Mouse (Mus musculus) embryonic facial prominence, embryonic 12.5 days (tissue): Measurements from ENCODE around the gene She. TPM values are rescaled to one million over a fixed set of nuclear protein-coding genes. Genes with fewer than 3 reads are reported as not detected.
A peak's percentile ranks its signal among the peaks of the same experiment; 100 is the strongest.

ENCODE experiments used
- ATAC-seq: fragments of 200-750 bp; cut with Nextera tagmentation; 2 replicates; pipeline ENCODE4 v1.8.0; 2017; ENCODE audit not compliant: insufficient number of reproducible peaks, insufficient read depth, low FRiP score, low TSS enrichment
- H3K27ac ChIP-seq: fragments of 300-500 bp; sonication (generic); 2 replicates; pipeline ENCODE4 v1.5.1; 2016; ENCODE audit warnings: mild to moderate bottlenecking
- H3K27me3 ChIP-seq: fragments of 300-500 bp; sonication (generic); 2 replicates; pipeline ENCODE4 v1.6.1; 2016; ENCODE audit warnings: mild to moderate bottlenecking, moderate library complexity
- H3K36me3 ChIP-seq: fragments of 300-500 bp; sonication (generic); 2 replicates; pipeline ENCODE4 v1.6.1; 2016; ENCODE audit warnings: mild to moderate bottlenecking
- H3K4me1 ChIP-seq: fragments of 300-500 bp; sonication (generic); 2 replicates; pipeline ENCODE4 v1.6.1; 2016
- H3K4me2 ChIP-seq: fragments of 300-500 bp; sonication (generic); replicated peaks from 2 replicates; pipeline ENCODE4 v1.6.1; 2016; ENCODE audit warnings: mild to moderate bottlenecking, moderate library complexity
- H3K4me3 ChIP-seq: fragments of 300-500 bp; sonication (generic); 2 replicates; pipeline ENCODE4 v1.5.1; 2016; ENCODE audit warnings: mild to moderate bottlenecking
- H3K9ac ChIP-seq: fragments of 300-500 bp; sonication (generic); 2 replicates; pipeline ENCODE4 v1.6.1; 2016; ENCODE audit warnings: mild to moderate bottlenecking, moderate library complexity
- H3K9me3 ChIP-seq: fragments of 300-500 bp; sonication (generic); 2 replicates; pipeline ENCODE4 v1.6.1; 2016; ENCODE audit warnings: mild to moderate bottlenecking, moderate library complexity
- WGBS: fragments of 180-500 bp; shearing (Covaris S2); methylation state at CpG from one replicate; pipeline ENCODE4 v1.1.7; 2016; 5-methylcytosine and 5-hydroxymethylcytosine counted together
- polyA plus RNA-seq: library from polyadenylated mRNA; unstranded; fragments of >200 nt; fragmentation: Nextera tagmentation; extraction: Ambion mirVana; gene quantifications from 2 replicates; pipeline ENCODE4 v1.2.1, GENCODE M21; 2016

The She gene
- polyA plus RNA-seq, 1 experiment from 2014 or later, result 4.8 TPM

DNA sequence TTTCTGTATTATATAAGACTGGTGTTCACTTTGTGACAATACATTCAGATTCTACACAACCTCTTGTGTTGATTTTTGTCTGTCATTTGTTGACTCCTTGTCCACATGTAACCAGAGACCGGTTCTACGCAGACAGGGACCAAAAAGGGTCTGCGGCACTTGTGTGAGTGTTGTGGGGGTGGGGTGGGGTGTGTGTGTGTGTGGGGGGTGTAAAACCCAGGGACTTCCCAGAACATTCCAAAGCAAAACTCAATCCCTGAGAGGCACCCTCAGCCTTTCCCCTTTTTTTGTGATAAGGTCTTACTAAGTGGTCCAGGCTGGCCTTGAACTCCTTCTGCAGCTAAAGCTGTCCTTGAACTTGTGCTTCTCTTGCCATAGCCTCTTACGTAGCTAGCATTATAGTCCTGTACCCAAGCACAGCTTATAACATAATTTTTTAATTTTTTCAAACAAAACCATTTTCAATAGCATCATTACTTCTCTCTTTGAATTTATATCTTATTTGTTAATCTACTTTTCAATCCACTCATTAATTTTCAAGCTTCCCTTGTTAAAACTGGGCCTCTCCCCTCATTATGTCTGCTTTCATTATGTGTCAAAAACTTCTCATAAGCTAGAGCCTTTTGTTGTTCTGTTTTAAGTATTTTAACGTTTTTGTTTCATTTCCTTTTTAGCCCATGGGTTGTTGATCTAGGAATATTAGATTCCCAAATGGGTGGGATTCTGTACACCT lies 30.2 kb upstream of the She start:
- H3K4me3 ChIP-seq, result no peak overlapping the region
- no peak overlapping the region for H3K27ac ChIP-seq
- peaks cover 4% of the 10 kb centered on the region; the same call in 1 of the 2 replicates for H3K4me1 ChIP-seq
- no peak overlapping the region for H3K4me2 ChIP-seq
- no peaks in the 10 kb centered on the region for H3K9me3 ChIP-seq
- 59% methylated on average over 5 of the region's 5 CpGs for WGBS
- no peak overlapping the region for H3K9ac ChIP-seq
- no peak for ATAC-seq
- H3K27me3 ChIP-seq, result no peaks in the 10 kb centered on the region
- H3K36me3 ChIP-seq, result no peaks in the 10 kb centered on the region

DNA sequence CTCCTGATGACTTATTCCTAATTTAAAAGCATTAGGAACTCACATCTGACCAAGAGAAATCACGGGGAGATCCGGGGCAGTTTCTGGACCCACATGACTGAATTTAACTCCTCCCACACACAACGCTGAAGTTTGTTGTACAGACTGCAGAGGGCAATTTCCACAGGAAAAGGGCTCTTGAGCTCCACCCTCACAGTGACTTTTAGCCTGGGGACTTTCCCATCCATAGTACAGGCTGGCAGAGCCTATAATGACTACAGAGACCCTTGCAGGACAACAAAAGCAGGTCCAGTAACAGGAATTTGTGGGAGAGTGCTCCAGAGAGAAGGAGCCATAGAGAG lies 29.7 kb upstream of the She start:
- no peak for ATAC-seq

DNA sequence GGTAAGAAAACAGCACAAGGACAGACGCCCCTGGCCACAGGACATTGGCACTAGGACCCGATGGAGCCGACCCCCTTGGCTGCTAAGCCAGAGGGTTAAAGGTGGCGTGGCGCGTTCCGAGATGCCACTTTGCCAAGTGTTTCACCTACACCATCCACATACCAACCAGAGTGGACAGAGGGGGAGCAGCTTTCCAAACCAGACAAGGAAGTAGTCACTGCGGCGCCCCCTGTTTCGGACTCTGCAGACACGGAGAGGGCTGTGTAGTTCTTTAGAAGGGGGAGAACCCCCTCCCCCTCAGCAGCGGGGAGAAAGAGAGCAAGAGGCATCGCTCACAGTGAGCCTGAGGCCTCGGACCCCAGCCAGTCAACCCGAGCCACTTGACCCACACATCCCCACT lies 28.3 kb upstream of the She start:
- no peak for ATAC-seq
- 66% methylated on average over 15 of the region's 15 CpGs for WGBS
- H3K4me3 ChIP-seq, result no peak overlapping the region
- peaks cover 4% of the 10 kb centered on the region; the same call in 1 of the 2 replicates for H3K4me1 ChIP-seq
- no peak overlapping the region for H3K4me2 ChIP-seq
- no peaks in the 10 kb centered on the region for H3K36me3 ChIP-seq
- no peaks in the 10 kb centered on the region for H3K9me3 ChIP-seq
- no peak overlapping the region for H3K9ac ChIP-seq
- no peaks in the 10 kb centered on the region for H3K27me3 ChIP-seq
- no peak overlapping the region for H3K27ac ChIP-seq

More for the DNA sequence above, 29.7 kb upstream of the She start:
- H3K27ac ChIP-seq, result no peak overlapping the region
- no peak overlapping the region for H3K4me2 ChIP-seq
- H3K4me3 ChIP-seq, result no peak overlapping the region
- WGBS, result 24% methylated on average over 3 of the region's 3 CpGs
- H3K27me3 ChIP-seq, result no peaks in the 10 kb centered on the region
- no peaks in the 10 kb centered on the region for H3K36me3 ChIP-seq
- no peak overlapping the region for H3K9ac ChIP-seq
- H3K4me1 ChIP-seq, result peaks cover 4% of the 10 kb centered on the region; the same call in 1 of the 2 replicates
- no peaks in the 10 kb centered on the region for H3K9me3 ChIP-seq

DNA sequence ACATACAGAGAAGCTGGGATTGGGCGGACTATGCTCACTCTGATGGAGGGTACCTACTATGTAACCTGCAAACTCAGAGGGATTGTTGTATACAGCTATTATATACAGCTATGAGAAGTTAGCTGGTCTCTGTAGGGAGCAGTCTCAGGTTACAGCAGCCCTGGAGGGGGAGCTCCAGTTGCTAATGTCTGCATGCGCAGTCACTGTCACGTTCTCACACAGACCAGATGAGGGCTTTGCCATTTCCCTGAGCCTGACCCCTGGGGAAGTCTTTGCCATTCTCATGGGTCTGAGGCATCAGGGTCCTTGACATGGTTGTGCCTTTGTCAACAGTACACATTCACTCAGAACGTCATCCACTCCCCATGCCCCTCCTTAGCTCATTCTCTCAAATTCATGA lies 26.0 kb upstream of the She start:
- H3K4me2 ChIP-seq, result no peak overlapping the region
- no peak overlapping the region for H3K9ac ChIP-seq
- H3K27me3 ChIP-seq, result no peaks in the 10 kb centered on the region
- WGBS, result 52% methylated on average over 4 of the region's 4 CpGs
- no peaks in the 10 kb centered on the region for H3K9me3 ChIP-seq
- no peaks in the 10 kb centered on the region for H3K36me3 ChIP-seq
- H3K4me3 ChIP-seq, result no peak overlapping the region
- no peak for ATAC-seq
- no peaks in the 10 kb centered on the region for H3K4me1 ChIP-seq
- no peak overlapping the region for H3K27ac ChIP-seq

DNA sequence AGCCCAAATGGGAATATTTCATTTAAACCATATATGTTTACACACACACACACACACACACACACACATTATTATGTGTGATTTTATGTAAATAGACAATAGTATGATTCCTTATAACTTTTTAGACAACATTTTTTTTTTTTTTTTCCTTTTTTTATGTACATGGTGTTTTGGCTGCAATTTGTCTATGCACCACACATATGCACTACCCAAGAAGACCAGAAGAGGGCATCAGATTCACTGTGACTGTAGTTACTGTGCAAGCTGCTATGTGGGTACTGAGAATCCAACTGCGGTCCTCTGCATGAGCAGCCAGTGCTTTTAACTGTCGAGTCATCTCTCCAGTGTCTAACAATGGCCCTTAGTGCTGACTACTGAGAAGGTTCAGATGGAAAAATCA lies 24.4 kb upstream of the She start:
- no peak overlapping the region for H3K4me2 ChIP-seq
- H3K4me3 ChIP-seq, result no peak overlapping the region
- H3K4me1 ChIP-seq, result no peaks in the 10 kb centered on the region
- no peak overlapping the region for H3K27ac ChIP-seq
- H3K9me3 ChIP-seq, result no peaks in the 10 kb centered on the region
- H3K36me3 ChIP-seq, result no peaks in the 10 kb centered on the region
- H3K9ac ChIP-seq, result no peak overlapping the region
- H3K27me3 ChIP-seq, result no peaks in the 10 kb centered on the region
- 95% methylated on average over 2 of the region's 2 CpGs for WGBS
- no peak for ATAC-seq

DNA sequence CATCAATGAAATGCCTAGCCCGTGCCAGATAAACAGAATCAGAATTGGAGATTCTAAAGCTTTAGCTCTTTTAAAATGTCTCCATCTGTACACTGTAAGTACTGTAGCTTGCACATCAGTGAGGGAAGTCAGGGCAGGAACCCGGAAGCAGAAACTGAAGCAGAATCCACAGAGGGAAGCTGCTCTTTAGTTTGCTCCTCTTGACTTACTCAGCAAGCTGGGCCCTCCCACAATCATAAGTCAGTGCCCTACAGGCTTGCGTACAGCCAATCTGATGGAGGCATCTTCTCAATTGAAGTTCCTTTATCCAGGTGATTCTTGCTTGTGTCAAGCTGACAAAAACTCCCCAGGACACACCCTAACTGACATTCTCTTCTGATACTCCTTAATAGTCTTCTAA lies 24.0 kb upstream of the She start:
- no peak overlapping the region for H3K9ac ChIP-seq
- no peak overlapping the region for H3K4me2 ChIP-seq
- H3K9me3 ChIP-seq, result no peaks in the 10 kb centered on the region
- no peak for ATAC-seq
- H3K27me3 ChIP-seq, result 0 out of 2 replicates have a peak, but pooled peaks cover 1% of the 10 kb centered on the region
- H3K27ac ChIP-seq, result no peak overlapping the region
- no peaks in the 10 kb centered on the region for H3K36me3 ChIP-seq
- H3K4me3 ChIP-seq, result no peak overlapping the region
- no peaks in the 10 kb centered on the region for H3K4me1 ChIP-seq
- 87% methylated on average over 3 of the region's 3 CpGs for WGBS

DNA sequence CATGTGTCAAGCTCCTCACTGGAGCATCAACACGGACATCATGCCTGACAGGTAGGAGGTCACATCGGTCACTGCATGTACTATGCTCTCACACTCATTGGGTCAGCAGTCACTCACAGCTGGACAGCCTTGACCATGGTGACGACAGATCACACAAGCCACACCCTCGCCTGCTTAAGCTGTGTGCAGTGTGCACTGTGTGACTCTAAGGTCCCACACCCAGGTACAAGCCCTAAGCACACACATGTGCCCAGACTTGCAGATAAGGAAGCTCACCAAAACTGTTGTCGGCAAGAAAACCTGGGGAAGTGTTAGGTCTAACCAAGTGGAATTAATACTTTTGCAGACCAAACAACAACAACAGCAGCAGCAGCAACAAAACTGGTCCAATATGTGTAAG lies 23.3 kb upstream of the She start:
- no peak overlapping the region for H3K9ac ChIP-seq
- H3K27ac ChIP-seq, result no peak overlapping the region
- no peaks in the 10 kb centered on the region for H3K4me1 ChIP-seq
- H3K9me3 ChIP-seq, result no peaks in the 10 kb centered on the region
- H3K4me2 ChIP-seq, result no peak overlapping the region
- ATAC-seq, result 0 out of 2 replicates have a peak, but pooled peaks have one; percentile 41
- H3K4me3 ChIP-seq, result no peak overlapping the region
- no peaks in the 10 kb centered on the region for H3K36me3 ChIP-seq
- 0 out of 2 replicates have a peak, but pooled peaks cover 6% of the 10 kb centered on the region for H3K27me3 ChIP-seq
- 79% methylated on average over 5 of the region's 5 CpGs for WGBS

DNA sequence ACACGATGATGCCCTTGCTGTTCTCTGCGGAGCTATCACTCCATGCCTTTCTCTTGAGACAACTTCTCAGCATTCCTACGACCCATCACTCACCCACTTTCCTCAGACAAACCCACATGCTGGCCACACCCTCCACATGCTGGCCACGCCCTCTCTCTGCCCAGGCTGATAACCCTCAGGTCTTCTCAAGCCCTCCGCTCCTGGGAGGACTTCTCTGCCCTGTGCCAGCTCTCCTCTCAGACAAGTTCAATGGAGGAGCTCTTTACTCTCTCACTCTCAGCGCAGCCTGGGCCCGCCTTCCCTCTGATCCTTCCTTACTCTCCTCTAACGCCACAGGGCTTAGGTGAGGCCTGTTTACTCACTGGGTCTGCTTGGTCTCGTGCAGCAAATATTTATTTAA lies 22.5 kb upstream of the She start:
- Histone ChIP-seq H3K9me3 (no peaks in the 10 kb centered on the region), H3K36me3 (no peaks in the 10 kb centered on the region), H3K4me3 (no peak overlapping the region), H3K27ac (no peak overlapping the region), H3K4me1 (no peaks in the 10 kb centered on the region), H3K27me3 (0 out of 2 replicates have a peak, but pooled peaks cover 6% of the 10 kb centered on the region), H3K4me2 (no peak overlapping the region), H3K9ac (no peak overlapping the region)
- no peak for ATAC-seq
- 59% methylated on average over 9 of the region's 9 CpGs for WGBS

DNA sequence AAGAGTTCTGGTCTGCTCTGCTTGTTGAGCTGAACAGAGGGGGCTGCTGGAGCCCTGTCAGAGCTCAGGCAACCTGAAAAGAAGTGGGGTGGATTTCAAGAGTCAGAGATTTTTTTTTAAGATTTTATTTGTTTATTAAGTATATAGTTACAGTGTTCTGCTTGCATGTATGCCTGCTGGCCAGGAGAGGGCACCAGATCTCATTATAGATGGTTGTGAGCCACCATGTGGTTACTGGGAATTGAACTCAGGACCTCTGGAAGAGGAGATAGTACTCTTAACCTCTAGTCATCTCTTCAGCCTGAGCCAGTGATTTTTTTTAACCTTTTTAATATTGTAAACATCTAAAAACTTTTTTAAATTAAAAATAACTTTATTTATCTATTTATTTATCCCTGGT lies 20.3 kb upstream of the She start:
- ATAC-seq, result no peak
- Histone ChIP-seq H3K4me3 (no peak overlapping the region), H3K27ac (no peak overlapping the region), H3K4me1 (no peaks in the 10 kb centered on the region), H3K9ac (no peak overlapping the region), H3K27me3 (0 out of 2 replicates have a peak, but pooled peaks cover 6% of the 10 kb centered on the region), H3K9me3 (no peaks in the 10 kb centered on the region), H3K4me2 (no peak overlapping the region), H3K36me3 (no peaks in the 10 kb centered on the region)

DNA sequence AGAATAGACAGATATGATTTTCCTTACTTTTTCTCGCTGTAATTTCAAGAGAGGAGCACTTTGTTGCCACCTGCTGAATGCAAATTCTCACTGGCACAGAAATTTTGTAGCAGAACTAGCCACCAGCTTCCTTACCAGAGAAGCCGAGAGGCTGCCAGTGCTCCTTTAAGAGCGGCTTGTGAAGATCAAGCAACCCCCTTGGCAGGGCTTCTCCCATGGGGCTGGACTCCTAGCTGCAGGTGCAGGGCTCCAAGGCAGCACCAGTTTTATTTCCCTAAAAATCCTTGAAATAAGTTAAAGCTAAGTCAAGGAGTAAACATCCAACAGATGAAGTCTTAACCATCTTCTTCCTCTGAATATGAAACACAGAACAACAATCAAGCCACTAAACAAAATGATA lies 19.0 kb upstream of the She start:
- no peaks in the 10 kb centered on the region for H3K9me3 ChIP-seq
- 63% methylated on average over 3 of the region's 3 CpGs for WGBS
- no peaks in the 10 kb centered on the region for H3K36me3 ChIP-seq
- H3K9ac ChIP-seq, result no peak overlapping the region
- H3K27ac ChIP-seq, result no peak overlapping the region
- no peak for ATAC-seq
- H3K4me2 ChIP-seq, result no peak overlapping the region
- no peaks in the 10 kb centered on the region for H3K4me1 ChIP-seq
- H3K4me3 ChIP-seq, result no peak overlapping the region
- H3K27me3 ChIP-seq, result 0 out of 2 replicates have a peak, but pooled peaks cover 6% of the 10 kb centered on the region

DNA sequence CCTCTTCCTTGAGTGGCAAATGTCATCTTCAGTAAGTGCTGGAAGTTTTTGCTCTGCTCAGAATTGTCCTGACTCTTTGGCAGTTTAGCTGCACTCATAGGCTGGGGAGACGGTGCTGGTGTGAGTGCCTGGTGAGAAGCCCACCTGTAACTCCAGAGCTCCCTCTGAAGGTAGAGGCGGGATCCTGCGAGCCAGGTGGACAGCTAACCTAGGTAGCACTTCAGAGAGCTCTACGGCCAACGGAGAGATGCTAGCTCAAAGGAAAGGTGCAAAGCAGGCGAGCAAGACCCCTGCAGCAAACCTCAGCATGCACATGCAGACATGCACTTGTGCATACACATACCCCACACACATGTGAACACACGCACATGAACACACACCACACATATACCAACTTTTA lies 17.1 kb upstream of the She start:
- WGBS, result 69% methylated on average over 7 of the region's 7 CpGs
- Histone ChIP-seq H3K9me3 (no peaks in the 10 kb centered on the region), H3K27ac (no peak overlapping the region), H3K27me3 (0 out of 2 replicates have a peak, but pooled peaks cover 6% of the 10 kb centered on the region), H3K4me1 (no peaks in the 10 kb centered on the region), H3K9ac (no peak overlapping the region), H3K4me3 (no peak overlapping the region), H3K36me3 (no peaks in the 10 kb centered on the region), H3K4me2 (no peak overlapping the region)
- no peak for ATAC-seq

DNA sequence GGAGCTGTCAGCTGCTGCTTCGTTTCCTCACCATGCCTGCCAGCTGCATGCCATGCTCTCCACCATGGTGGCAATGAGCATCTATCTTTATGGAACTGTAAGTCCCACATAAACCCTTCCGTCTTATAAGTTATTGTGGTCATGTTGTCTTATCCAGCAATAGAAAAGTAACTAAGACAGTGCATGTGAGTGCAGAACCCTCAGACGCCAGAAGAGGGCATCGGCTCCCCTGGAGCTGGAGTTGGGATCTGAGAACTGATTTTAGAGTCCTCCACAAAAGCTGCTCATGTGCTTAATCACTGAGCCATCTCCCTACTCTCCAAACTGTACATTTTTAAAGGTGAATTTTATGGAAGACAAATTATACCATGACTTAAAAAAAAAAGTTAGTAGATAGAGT lies 14.1 kb upstream of the She start:
- Histone ChIP-seq H3K4me2 (no peak overlapping the region), H3K9ac (no peak overlapping the region), H3K36me3 (no peaks in the 10 kb centered on the region), H3K4me1 (no peaks in the 10 kb centered on the region), H3K27ac (no peak overlapping the region), H3K9me3 (no peaks in the 10 kb centered on the region), H3K4me3 (no peak overlapping the region), H3K27me3 (0 out of 2 replicates have a peak, but pooled peaks cover 6% of the 10 kb centered on the region)
- 62% methylated on average over 4 of the region's 4 CpGs for WGBS
- no peak for ATAC-seq
